Mouse (Mus musculus) neural tube, embryonic 14.5 days (tissue): ENCODE results near the gene Isx. TPM values are rescaled to one million over a fixed set of nuclear protein-coding genes. Genes with fewer than 3 reads are reported as not detected.

Experiments used
- ATAC-seq: fragments of 200-750 bp; cut with Nextera tagmentation; 2 replicates; pipeline ENCODE4 v1.8.0; 2017; ENCODE audit warnings: low read depth, mild to moderate bottlenecking, moderate TSS enrichment, moderate library complexity
- H3K27ac ChIP-seq: fragments of 300-500 bp; sonication (generic); 2 replicates; pipeline ENCODE4 v1.5.1; 2014; ENCODE audit warnings: low read depth, mild to moderate bottlenecking, control low read depth, low read length, moderate library complexity, mixed read lengths
- H3K27me3 ChIP-seq: fragments of 300-500 bp; sonication (generic); 2 replicates; pipeline ENCODE4 v1.6.1; 2014; ENCODE audit warnings: low read length; ENCODE audit not compliant: control insufficient read depth, insufficient read depth
- H3K36me3 ChIP-seq: fragments of 300-500 bp; sonication (generic); 2 replicates; pipeline ENCODE4 v1.6.1; 2014; ENCODE audit warnings: low read length, mixed read lengths; ENCODE audit not compliant: control insufficient read depth, insufficient read depth
- H3K4me1 ChIP-seq: fragments of 300-500 bp; sonication (generic); 2 replicates; pipeline ENCODE4 v1.6.1; 2014; ENCODE audit warnings: low read length; ENCODE audit not compliant: control insufficient read depth, insufficient read depth
- H3K4me2 ChIP-seq: fragments of 300-500 bp; sonication (generic); 2 replicates; pipeline ENCODE4 v1.6.1; 2014; ENCODE audit warnings: mild to moderate bottlenecking, low read depth, low read length, control low read depth
- H3K4me3 ChIP-seq: fragments of 300-500 bp; sonication (generic); 2 replicates; pipeline ENCODE4 v1.5.1; 2014; ENCODE audit warnings: low read depth, low read length, control low read depth, mixed read lengths
- H3K9ac ChIP-seq: fragments of 300-500 bp; sonication (generic); replicated peaks from 2 replicates; pipeline ENCODE4 v1.6.1; 2014; ENCODE audit warnings: low read depth, mild to moderate bottlenecking, control low read depth, low read length, mixed read lengths
- H3K9me3 ChIP-seq: fragments of 300-500 bp; sonication (generic); 2 replicates; pipeline ENCODE4 v1.6.1; 2016; ENCODE audit warnings: low read length; ENCODE audit not compliant: control insufficient read depth
- WGBS: fragments of 180-500 bp; shearing (Covaris S2); extraction: QIAGEN DNeasy Blood & Tissue Kit; methylation state at CpG from one replicate; pipeline ENCODE4 v1.1.7; 2014; 5-methylcytosine and 5-hydroxymethylcytosine counted together
- polyA plus RNA-seq: library from polyadenylated mRNA; unstranded; fragments of >200 nt; fragmentation: Nextera tagmentation; extraction: Ambion mirVana; gene quantifications from 2 replicates; pipeline ENCODE4 v1.2.1, GENCODE M21; 2014

The Isx gene
- polyA plus RNA-seq, 1 experiment from 2014 or later: not detected

DNA sequence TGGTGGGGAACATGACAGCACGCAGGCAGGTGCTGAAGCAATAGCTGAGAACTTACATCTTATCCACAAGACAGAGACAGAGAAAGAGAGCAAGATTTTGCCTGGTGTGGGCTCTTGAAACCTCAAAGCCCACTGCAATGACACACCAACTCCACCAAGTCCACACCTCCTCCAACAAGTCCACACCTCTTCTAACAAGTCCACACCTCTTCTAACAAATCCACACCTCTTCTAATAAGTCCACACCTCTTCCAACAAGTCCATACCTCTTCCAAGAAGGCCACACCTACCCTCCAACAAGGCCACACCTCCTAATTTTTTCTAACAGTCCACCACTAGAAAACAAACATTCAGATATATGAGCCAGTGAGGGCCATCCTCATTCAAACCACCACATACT, 37.7 kb downstream of the Isx start:
- Histone ChIP-seq H3K4me2 (no peak overlapping the region), H3K9ac (no peak overlapping the region), H3K4me3 (no peak overlapping the region), H3K27ac (no peak overlapping the region), H3K9me3 (no peaks in the 10 kb centered on the region), H3K4me1 (no peaks in the 10 kb centered on the region), H3K27me3 (no peaks in the 10 kb centered on the region), H3K36me3 (no peaks in the 10 kb centered on the region)
- no peak for ATAC-seq
- WGBS: 91% methylated on average over 1 of the region's 1 CpGs

- no peaks in the 10 kb centered on the region for H3K9me3 ChIP-seq
- no peaks in the 10 kb centered on the region for H3K27me3 ChIP-seq
- no peak overlapping the region for H3K9ac ChIP-seq
- no peak for ATAC-seq
- no peak overlapping the region for H3K4me2 ChIP-seq
- WGBS: 48% methylated on average over 8 of the region's 8 CpGs
- H3K4me1 ChIP-seq: no peaks in the 10 kb centered on the region
- no peak overlapping the region for H3K27ac ChIP-seq
- H3K4me3 ChIP-seq: no peak overlapping the region
- H3K36me3 ChIP-seq: no peaks in the 10 kb centered on the region
Measured at GRCm38 (mm10) chr8:74920691-74921421, 47.9 kb downstream of the Isx start.

DNA sequence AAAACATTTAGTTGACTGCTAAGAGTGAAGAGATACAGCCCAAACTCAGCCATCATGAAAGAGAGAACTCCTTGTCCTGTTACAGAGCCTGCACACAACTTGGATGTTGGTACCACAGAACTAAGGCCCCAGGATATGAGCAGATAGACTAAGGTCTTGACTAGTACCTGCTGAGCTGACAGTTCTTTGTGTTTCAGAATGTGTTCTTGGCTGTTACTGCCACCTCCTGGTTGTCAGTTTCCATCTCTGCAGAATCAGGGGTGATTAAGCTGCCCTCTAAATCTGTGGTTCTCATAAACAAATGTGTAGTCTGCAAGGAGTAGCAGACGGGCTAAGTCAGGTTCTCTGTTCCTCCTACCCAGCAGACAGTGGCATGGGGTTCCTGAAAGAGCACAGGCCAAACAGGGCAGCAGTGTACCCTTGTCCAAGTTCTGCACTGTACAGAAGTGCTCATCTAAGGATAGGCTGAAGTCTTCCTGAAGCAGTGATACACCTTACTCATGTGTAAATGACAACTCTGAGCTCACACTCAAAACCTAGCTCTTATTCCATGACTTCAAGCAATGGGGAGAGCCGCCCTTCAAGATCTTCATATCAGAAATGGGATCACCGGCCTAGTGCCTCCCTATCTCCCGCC, 49.0 kb downstream of the Isx start:
- peak; percentile 74 for ATAC-seq
- Histone ChIP-seq H3K9ac (no peak overlapping the region), H3K4me1 (no peaks in the 10 kb centered on the region), H3K27ac (no peak overlapping the region), H3K36me3 (no peaks in the 10 kb centered on the region), H3K4me2 (no peak overlapping the region), H3K27me3 (no peaks in the 10 kb centered on the region), H3K4me3 (no peak overlapping the region), H3K9me3 (no peaks in the 10 kb centered on the region)
- 74% methylated on average over 4 of the region's 4 CpGs for WGBS

- H3K4me3 ChIP-seq: no peak overlapping the region
- no peak overlapping the region for H3K27ac ChIP-seq
- no peaks in the 10 kb centered on the region for H3K9me3 ChIP-seq
- H3K4me1 ChIP-seq: no peaks in the 10 kb centered on the region
- WGBS: 70% methylated on average over 1 of the region's 1 CpGs
- H3K4me2 ChIP-seq: no peak overlapping the region
- no peak overlapping the region for H3K9ac ChIP-seq
- H3K36me3 ChIP-seq: no peaks in the 10 kb centered on the region
- no peak for ATAC-seq
- H3K27me3 ChIP-seq: no peaks in the 10 kb centered on the region
Measured at GRCm38 (mm10) chr8:74927940-74928339, 55.0 kb downstream of the Isx start.

DNA sequence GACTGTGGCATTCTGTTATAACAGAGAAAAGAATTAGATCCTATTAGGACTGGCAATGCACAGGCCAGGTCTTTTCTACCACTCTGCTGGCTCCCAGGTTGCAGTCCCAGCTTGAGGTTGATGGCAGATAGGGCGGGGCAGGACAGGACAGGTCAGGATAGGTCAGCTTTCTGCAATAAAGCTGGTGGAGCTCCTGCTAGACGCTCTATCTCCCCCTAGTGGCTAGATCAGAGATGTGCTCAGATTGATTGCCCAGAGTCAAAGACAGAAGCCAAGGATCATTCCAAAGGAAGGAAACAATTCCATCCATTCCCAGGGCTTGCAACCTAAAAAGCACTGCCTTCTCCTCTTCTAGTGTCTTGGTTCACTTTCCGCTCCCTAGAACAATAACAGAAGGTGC, 57.8 kb downstream of the Isx start:
- no peaks in the 10 kb centered on the region for H3K9me3 ChIP-seq
- H3K4me1 ChIP-seq: no peaks in the 10 kb centered on the region
- no peaks in the 10 kb centered on the region for H3K36me3 ChIP-seq
- ATAC-seq: no peak
- WGBS: 25% methylated on average over 3 of the region's 3 CpGs
- no peak overlapping the region for H3K9ac ChIP-seq
- H3K4me2 ChIP-seq: no peak overlapping the region
- H3K4me3 ChIP-seq: no peak overlapping the region
- H3K27me3 ChIP-seq: no peaks in the 10 kb centered on the region
- H3K27ac ChIP-seq: no peak overlapping the region

DNA sequence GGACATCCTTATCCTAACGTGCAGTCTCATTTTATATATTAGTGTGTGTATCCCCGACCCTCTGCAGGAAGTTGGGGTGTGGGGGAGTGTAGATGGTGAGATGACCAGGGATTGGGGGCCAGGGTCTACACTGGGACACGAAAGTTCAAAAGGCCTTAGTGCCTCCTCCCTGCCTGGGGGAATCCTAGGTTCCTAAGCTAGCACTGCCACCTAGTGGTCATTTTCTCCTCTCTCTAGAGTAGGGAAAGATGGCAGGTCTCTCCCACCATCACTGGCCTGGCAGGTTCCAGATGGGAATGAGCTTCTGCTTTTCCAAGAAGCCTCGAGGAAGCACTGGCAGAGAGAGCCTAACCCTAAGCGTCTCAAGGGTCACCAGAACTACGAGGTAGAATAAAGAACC, 62.3 kb downstream of the Isx start:
- Histone ChIP-seq H3K9me3 (no peaks in the 10 kb centered on the region), H3K27ac (no peak overlapping the region), H3K4me3 (no peak overlapping the region), H3K4me2 (no peak overlapping the region), H3K27me3 (no peaks in the 10 kb centered on the region), H3K4me1 (no peaks in the 10 kb centered on the region), H3K9ac (no peak overlapping the region), H3K36me3 (no peaks in the 10 kb centered on the region)
- 25% methylated on average over 6 of the region's 6 CpGs for WGBS
- ATAC-seq: peak; percentile 90

DNA sequence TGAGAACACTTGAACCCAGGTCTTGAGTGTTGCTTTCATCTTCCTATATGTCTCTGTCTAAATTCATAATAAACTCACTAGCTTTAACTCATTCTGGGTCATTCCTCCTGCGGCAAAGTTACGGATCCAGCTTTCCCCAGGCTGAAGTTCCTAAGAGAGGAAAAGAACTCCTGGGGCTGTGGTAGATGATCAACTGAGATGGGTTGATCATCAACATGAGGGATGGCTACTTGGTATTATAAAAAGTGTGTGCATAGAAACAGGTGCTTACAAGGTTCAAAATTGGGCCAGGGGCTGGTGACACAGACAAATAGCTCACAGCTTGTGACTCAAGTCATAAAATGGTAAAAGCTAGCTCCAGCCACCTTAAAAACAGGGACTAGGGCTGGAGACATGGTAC, 63.7 kb downstream of the Isx start:
- Histone ChIP-seq H3K27ac (no peak overlapping the region), H3K27me3 (no peaks in the 10 kb centered on the region), H3K4me2 (no peak overlapping the region), H3K4me3 (no peak overlapping the region), H3K36me3 (no peaks in the 10 kb centered on the region), H3K9me3 (no peaks in the 10 kb centered on the region), H3K9ac (no peak overlapping the region), H3K4me1 (no peaks in the 10 kb centered on the region)
- ATAC-seq: no peak
- 86% methylated on average over 2 of the region's 2 CpGs for WGBS

DNA sequence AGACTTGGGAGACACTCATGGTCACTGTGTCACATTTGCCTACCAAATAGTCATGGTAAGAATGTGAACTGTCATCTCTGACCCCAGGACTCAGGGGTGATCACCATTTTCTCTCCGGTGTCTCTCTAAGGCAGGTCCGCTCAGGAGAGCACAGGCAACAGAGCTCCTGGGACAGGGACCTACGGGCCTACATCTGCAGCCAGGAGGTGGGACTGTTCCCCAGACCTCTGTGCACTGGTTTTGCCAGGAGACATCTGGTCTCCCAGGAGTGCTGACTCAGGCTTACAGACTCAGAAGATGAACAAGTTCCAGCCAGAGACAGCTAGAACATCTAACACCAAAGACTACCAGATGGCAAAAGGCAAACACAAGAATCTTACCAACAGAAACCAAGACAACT, 69.1 kb downstream of the Isx start:
- Histone ChIP-seq H3K9me3 (no peaks in the 10 kb centered on the region), H3K36me3 (no peaks in the 10 kb centered on the region), H3K27ac (no peak overlapping the region), H3K9ac (no peak overlapping the region), H3K27me3 (no peaks in the 10 kb centered on the region), H3K4me3 (no peak overlapping the region), H3K4me2 (no peak overlapping the region), H3K4me1 (no peaks in the 10 kb centered on the region)
- no peak for ATAC-seq
- WGBS: 90% methylated on average over 3 of the region's 3 CpGs
